Mouse (Mus musculus) stomach, postnatal 0 days (tissue): ENCODE data around the gene Pxdn.

Source experiments
- CTCF ChIP-seq: IDR thresholded peaks from 2 replicates; pipeline ENCODE4 v1.5.1; 2016; ENCODE audit warnings: antibody characterized with exemption, low read depth, mild to moderate bottlenecking, moderate library complexity
- EP300 ChIP-seq: optimal IDR thresholded peaks from 2 replicates; pipeline ENCODE3; 2016; ENCODE audit warnings: antibody characterized with exemption

DNA sequence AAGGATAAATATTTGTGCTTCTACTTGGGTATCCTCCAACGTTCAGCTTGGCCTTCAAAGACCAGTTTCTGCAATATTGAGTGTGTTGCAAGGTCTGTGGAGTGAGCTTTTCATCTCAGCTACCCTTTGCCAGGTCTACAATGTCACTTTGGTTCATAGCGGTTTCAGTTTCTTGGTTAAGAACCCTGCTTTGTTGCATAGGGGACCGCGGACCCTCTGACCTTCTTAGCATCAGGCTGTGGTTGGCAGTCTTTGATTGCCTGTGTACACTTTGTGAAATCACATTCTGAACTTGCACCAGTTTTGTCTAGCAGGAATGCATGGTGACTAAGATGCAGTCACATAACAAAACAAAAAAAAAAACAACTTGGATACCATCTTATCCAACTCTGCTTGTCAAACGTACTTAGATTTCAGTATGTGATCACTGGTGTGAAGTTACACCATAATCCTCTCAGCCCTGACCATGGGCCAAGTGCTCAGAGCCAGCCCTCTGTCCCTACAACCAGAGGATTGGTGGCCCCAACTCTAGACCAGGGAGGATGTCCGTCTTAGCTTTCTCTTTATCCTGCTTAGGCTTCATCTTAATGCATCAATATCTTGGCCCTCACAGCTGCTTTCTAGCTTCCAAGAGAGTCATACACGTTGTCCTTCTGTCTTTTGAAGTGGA is 34.5 kb downstream of the Pxdn start:
- TF ChIP-seq CTCF (no peak), EP300 (no peak)
